Mouse (Mus musculus) midbrain, embryonic 14.5 days (tissue): ENCODE results near the gene Pagr1a. TPM values are rescaled to one million over a fixed set of nuclear protein-coding genes. Genes with fewer than 3 reads are reported as not detected.
A peak's percentile ranks its signal among the peaks of the same experiment; 100 is the strongest.

ENCODE experiments used
- ATAC-seq: fragments of 200-750 bp; cut with Nextera tagmentation; 2 replicates; pipeline ENCODE4 v1.8.0; 2017; ENCODE audit warnings: moderate number of reproducible peaks, moderate library complexity; ENCODE audit not compliant: low FRiP score, low TSS enrichment
- DNase-seq: peaks from one replicate; pipeline ENCODE4 v3.0.0-alpha.2; 2015
- H3K27ac ChIP-seq: fragments of 300-500 bp; sonication (generic); replicated peaks from 2 replicates; pipeline ENCODE4 v1.5.1; 2014; ENCODE audit warnings: mild to moderate bottlenecking, low read depth, low read length, moderate library complexity
- H3K27me3 ChIP-seq: fragments of 300-500 bp; sonication (generic); 2 replicates; pipeline ENCODE4 v1.6.1; 2014; ENCODE audit warnings: low read length, control low read depth, mixed read lengths; ENCODE audit not compliant: control insufficient read depth, insufficient read depth
- H3K36me3 ChIP-seq: fragments of 300-500 bp; sonication (generic); 2 replicates; pipeline ENCODE4 v1.6.1; 2014; ENCODE audit warnings: low read length, control low read depth; ENCODE audit not compliant: control insufficient read depth, insufficient read depth
- H3K4me1 ChIP-seq: fragments of 300-500 bp; sonication (generic); 2 replicates; pipeline ENCODE4 v1.6.1; 2014; ENCODE audit warnings: mild to moderate bottlenecking, antibody characterized with exemption, low read length, control low read depth; ENCODE audit not compliant: control insufficient read depth, insufficient read depth
- H3K4me2 ChIP-seq: fragments of 300-500 bp; sonication (generic); 2 replicates; pipeline ENCODE4 v1.6.1; 2014; ENCODE audit warnings: mild to moderate bottlenecking, low read length, moderate library complexity
- H3K4me3 ChIP-seq: fragments of 300-500 bp; sonication (generic); replicated peaks from 2 replicates; pipeline ENCODE4 v1.5.1; 2014; ENCODE audit warnings: low read depth, low read length
- H3K9ac ChIP-seq: fragments of 300-500 bp; sonication (generic); replicated peaks from 2 replicates; pipeline ENCODE4 v1.6.1; 2014; ENCODE audit warnings: mild to moderate bottlenecking, low read length, moderate library complexity
- H3K9me3 ChIP-seq: fragments of 300-500 bp; sonication (generic); 2 replicates; pipeline ENCODE4 v1.6.1; 2016; ENCODE audit warnings: low read length, control low read depth, mixed read lengths; ENCODE audit not compliant: control insufficient read depth
- WGBS: fragments of 180-500 bp; shearing (Covaris S2); extraction: QIAGEN DNeasy Blood & Tissue Kit; methylation state at CpG from one replicate; pipeline ENCODE4 v1.1.7; 2014; 5-methylcytosine and 5-hydroxymethylcytosine counted together
- polyA plus RNA-seq: library from polyadenylated mRNA; unstranded; fragments of >200 nt; fragmentation: Nextera tagmentation; extraction: Ambion mirVana; gene quantifications from 2 replicates; pipeline ENCODE4 v1.2.1, GENCODE M21; 2014

Pagr1a gene
- polyA plus RNA-seq, 1 experiment from 2014 or later: 21.2 TPM

DNA sequence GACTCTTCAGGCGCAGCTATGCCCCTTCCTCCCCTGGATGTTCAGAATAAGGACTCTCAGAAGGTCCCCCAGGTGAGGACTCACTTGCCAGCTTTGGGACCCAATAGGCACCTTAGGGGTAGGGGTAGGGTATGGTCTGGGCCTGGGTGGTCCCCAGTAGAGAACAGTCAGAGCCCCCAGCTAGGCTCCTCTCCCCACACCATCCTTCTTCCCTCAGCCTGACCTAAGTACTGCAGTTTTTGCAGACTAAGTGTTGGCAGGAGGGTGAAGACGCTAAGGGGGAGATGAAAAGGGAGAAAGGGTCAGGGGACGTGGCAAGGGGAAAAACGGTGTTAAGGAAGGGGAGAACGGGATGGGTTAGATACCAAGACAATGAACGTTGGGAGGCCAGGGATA is 796 bp upstream of the Pagr1a start:
- Histone ChIP-seq H3K36me3 (peaks cover 38% of the 10 kb centered on the region), H3K27me3 (no peaks in the 10 kb centered on the region), H3K4me2 (peak overlapping the region; percentile 25; the same call in 1 of the 2 replicates), H3K4me3 (peak overlapping the region; percentile 5; the same call in 1 of the 2 replicates), H3K9me3 (no peaks in the 10 kb centered on the region), H3K27ac (peak overlapping the region; percentile 90; the same call in 1 of the 2 replicates), H3K9ac (peak overlapping the region; percentile 80; the same call in 1 of the 2 replicates), H3K4me1 (peaks cover 42% of the 10 kb centered on the region)
- WGBS: 55% methylated on average over 6 of the region's 6 CpGs
- ATAC-seq (no peak), DNase-seq (no peak)

DNA sequence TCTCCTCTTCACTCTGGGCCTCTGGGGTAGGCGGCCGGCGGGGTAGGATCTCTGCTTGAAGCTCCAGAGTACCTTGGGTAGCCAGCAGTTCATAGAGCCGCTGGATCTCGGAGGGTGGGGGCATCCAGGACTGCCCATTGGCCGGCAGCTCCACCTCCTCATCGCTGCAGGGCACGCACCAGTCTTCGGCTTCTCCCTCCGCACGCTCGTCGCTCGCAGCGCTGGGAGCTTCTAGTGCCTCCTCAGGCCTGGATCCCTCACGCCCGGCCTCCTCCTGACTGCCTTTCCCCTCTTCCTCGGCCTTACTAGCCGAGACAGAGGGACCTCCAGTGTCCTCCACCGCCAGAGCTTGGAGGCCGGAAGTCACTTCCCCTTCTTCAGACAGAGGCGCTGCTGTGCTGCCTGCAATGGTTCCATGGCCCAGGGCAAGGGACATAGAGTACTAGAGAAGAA is 640 bp downstream of the Pagr1a start:
- peaks cover 37% of the 10 kb centered on the region for H3K4me1 ChIP-seq
- WGBS: under 1% methylated on average over 22 of the region's 22 CpGs

DNA sequence TGATC is 869 bp downstream of the Pagr1a start, which contains the start of gene Pagr1b:
TSS of gene Pagr1b (minus strand) at position 4 of the 5 bp plus-strand sequence.
- ATAC-seq: no peak
- H3K4me2 ChIP-seq: peak within 1 kb of the TSS; percentile 85
- peaks cover 35% of the 10 kb centered on the region for H3K4me1 ChIP-seq
- H3K27me3 ChIP-seq: no peaks in the 10 kb centered on the region
- DNase-seq: no peak
- no peaks in the 10 kb centered on the region for H3K9me3 ChIP-seq
- H3K4me3 ChIP-seq: peak within 1 kb of the TSS; percentile 51
- peak within 1 kb of the TSS; percentile 90 for H3K27ac ChIP-seq
- H3K9ac ChIP-seq: peak within 1 kb of the TSS; percentile 74
- H3K36me3 ChIP-seq: peaks cover 27% of the 10 kb centered on the region

More for the DNA sequence above, 640 bp downstream of the Pagr1a start:
- Histone ChIP-seq H3K9me3 (no peaks in the 10 kb centered on the region), H3K27ac (peak overlapping the region; percentile 90), H3K36me3 (peaks cover 27% of the 10 kb centered on the region), H3K9ac (peak overlapping the region; percentile 74), H3K4me3 (peak overlapping the region; percentile 51), H3K4me2 (peak overlapping the region; percentile 85), H3K27me3 (no peaks in the 10 kb centered on the region)
- DNase-seq (no peak), ATAC-seq (peak; percentile 29)

DNA sequence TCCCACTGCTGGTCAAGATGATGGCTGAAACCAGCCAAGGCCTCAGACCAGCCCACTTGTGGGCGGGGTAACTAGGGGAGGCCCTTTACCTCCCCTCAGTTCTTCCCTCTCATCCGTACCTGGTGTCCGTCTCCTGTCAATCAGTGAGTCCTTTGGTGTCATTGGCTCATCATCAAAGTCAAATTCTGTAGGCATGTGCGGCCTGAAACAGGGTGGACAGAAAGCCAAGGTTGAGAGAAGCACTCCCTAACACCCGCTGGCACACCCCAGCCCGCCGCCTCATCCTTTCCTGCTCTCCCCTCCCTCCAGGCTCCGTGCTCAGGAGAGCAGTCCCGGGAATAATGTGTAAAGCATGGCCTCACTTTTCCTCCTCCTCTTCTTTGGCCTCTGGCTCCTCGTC is 1.1 kb downstream of the Pagr1a start:
- H3K4me3 ChIP-seq: peak overlapping the region; percentile 51
- H3K36me3 ChIP-seq: peaks cover 27% of the 10 kb centered on the region
- no peaks in the 10 kb centered on the region for H3K9me3 ChIP-seq
- H3K4me1 ChIP-seq: peaks cover 33% of the 10 kb centered on the region
- ATAC-seq (peak; percentile 15; the same call in 1 of the 2 replicates), DNase-seq (peak; percentile 36)
- H3K9ac ChIP-seq: peak overlapping the region; percentile 74
- H3K27ac ChIP-seq: peak overlapping the region; percentile 90
- WGBS: 2% methylated on average over 10 of the region's 10 CpGs
- H3K4me2 ChIP-seq: peak overlapping the region; percentile 85
- no peaks in the 10 kb centered on the region for H3K27me3 ChIP-seq

DNA sequence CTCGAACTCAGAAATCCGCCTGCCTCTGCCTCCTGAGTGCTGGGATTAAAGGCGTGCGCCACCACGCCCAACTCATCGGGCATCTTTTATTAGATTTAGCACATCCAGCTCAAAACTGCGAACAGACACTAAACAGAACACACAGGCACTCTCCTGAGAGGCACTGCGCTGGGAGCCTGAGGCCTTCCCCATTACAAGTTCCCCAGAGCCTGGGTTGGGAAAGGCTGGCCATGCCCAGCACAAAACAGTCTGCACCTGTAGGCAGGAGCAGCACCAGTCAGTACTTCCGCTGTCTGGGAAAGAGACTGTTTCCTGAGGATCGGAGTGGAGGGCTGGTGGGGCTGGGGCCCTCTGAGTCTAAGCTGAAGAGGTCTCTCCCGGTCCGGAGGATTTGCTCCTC is 2.2 kb downstream of the Pagr1a start:
- DNase-seq (no peak), ATAC-seq (no peak)
- H3K4me2 ChIP-seq: no peak overlapping the region
- H3K4me3 ChIP-seq: no peak overlapping the region
- peaks cover 26% of the 10 kb centered on the region for H3K4me1 ChIP-seq
- H3K36me3 ChIP-seq: peaks cover 27% of the 10 kb centered on the region
- no peak overlapping the region; the same call in 1 of the 2 replicates for H3K9ac ChIP-seq
- no peak overlapping the region for H3K27ac ChIP-seq
- no peaks in the 10 kb centered on the region for H3K9me3 ChIP-seq
- H3K27me3 ChIP-seq: no peaks in the 10 kb centered on the region
- 97% methylated on average over 12 of the region's 12 CpGs for WGBS

DNA sequence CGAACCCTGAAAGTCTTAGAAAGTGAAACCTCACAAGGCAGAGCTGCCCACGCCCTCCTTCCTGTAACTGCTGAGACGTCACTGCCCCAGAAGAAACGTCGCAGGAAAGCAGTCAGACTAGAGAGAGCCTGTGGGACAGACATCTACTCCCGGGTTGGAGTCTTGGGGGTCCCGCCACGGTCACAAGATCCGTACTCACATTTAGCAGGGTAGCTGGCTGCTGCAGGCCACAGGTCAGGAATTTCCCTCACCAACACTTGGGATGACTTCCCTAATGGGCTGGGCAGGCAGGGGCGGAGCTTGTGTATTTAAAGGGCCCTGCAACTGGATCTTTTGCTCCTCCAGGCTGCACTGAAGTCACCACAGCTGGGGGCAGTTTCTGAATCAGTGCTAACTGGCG is 2.8 kb downstream of the Pagr1a start, which contains the start of gene Mvp:
TSS of gene Mvp (minus strand) at position 302 of the 400 bp plus-strand sequence.
- H3K36me3 ChIP-seq: peaks cover 27% of the 10 kb centered on the region
- H3K27ac ChIP-seq: no peak within 1 kb of the TSS; the same call in 1 of the 2 replicates
- H3K4me2 ChIP-seq: peak within 1 kb of the TSS; percentile 85
- ATAC-seq: no peak
- H3K4me3 ChIP-seq: peak within 1 kb of the TSS; percentile 51
- no peak for DNase-seq
- H3K27me3 ChIP-seq: no peaks in the 10 kb centered on the region
- 84% methylated on average over 11 of the region's 11 CpGs for WGBS
- peaks cover 21% of the 10 kb centered on the region for H3K4me1 ChIP-seq
- no peaks in the 10 kb centered on the region for H3K9me3 ChIP-seq
- H3K9ac ChIP-seq: no peak within 1 kb of the TSS; the same call in 1 of the 2 replicates

DNA sequence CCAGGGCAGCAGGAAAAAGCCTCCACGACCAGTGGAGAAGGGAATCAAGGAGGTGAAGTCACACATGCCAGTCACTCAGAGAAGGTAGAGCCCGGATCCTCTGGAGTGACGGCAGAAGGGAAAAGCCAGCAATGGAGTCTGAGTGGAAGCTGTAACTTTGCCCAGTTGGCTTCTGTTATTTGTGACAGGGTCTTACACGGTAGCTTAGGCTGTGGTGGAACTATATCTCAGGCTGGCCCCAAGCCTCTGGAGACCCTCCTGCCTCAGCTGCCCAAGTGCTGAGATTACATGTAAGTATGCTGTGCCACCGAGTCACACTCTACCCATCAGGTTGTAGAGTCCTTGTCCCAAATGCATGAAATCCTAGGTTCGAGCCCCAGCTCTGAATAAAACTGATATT is 3.8 kb downstream of the Pagr1a start:
- no peaks in the 10 kb centered on the region for H3K9me3 ChIP-seq
- H3K4me2 ChIP-seq: no peak overlapping the region
- H3K4me1 ChIP-seq: peaks cover 15% of the 10 kb centered on the region
- 94% methylated on average over 6 of the region's 6 CpGs for WGBS
- H3K36me3 ChIP-seq: peaks cover 27% of the 10 kb centered on the region
- H3K9ac ChIP-seq: no peak overlapping the region
- H3K27me3 ChIP-seq: no peaks in the 10 kb centered on the region
- no peak overlapping the region for H3K4me3 ChIP-seq
- ATAC-seq: no peak
- H3K27ac ChIP-seq: no peak overlapping the region
- no peak for DNase-seq

DNA sequence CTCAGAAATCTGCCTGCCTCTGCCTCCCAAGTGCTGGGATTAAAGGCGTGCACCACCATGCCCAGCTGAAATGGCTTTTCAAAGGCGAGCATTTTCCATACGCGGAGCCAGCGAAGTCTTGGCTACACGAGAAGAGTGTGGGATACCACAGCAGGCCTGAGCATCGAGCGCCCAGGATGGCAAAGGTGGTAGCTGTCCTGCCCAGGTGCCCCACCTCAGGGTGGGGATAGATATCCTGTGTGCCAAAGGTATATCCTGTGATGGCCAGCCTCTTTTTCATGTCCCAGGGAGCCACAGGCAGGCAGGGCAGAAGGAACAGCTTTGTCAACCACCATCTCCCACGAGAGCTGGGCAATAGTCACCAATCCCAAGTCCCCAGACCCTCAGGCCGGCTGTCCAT is 4.3 kb downstream of the Pagr1a start:
- no peak overlapping the region for H3K9ac ChIP-seq
- WGBS: 93% methylated on average over 10 of the region's 10 CpGs
- H3K27ac ChIP-seq: no peak overlapping the region
- DNase-seq (no peak), ATAC-seq (no peak)
- no peaks in the 10 kb centered on the region for H3K9me3 ChIP-seq
- H3K4me3 ChIP-seq: no peak overlapping the region
- no peaks in the 10 kb centered on the region for H3K27me3 ChIP-seq
- peaks cover 14% of the 10 kb centered on the region for H3K4me1 ChIP-seq
- peaks cover 27% of the 10 kb centered on the region for H3K36me3 ChIP-seq
- no peak overlapping the region for H3K4me2 ChIP-seq

DNA sequence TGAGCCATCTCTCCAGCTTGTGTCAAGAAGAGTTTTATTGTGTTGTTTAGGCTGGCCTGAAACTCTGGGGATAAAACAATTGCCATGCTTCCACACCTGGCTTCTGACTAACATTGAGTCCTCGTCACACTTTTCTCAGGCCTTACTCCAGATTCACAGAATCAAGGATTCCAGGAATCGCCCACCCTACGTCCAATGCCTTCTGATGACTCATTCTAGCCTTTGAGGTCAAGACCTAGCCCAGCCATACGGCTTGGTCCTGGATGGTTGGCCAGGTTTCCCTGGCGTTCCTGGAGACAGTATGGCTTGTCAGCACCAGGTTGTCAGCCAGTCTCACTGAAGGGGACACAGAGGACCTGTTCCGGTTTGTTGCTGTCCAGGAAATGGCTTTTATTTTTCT is 4.8 kb downstream of the Pagr1a start:
- peaks cover 10% of the 10 kb centered on the region for H3K4me1 ChIP-seq
- 92% methylated on average over 6 of the region's 6 CpGs for WGBS
- no peak overlapping the region for H3K4me3 ChIP-seq

More for the DNA sequence above, 4.8 kb downstream of the Pagr1a start:
- H3K36me3 ChIP-seq: peaks cover 27% of the 10 kb centered on the region
- no peak overlapping the region for H3K27ac ChIP-seq
- no peak overlapping the region for H3K4me2 ChIP-seq
- ATAC-seq (no peak), DNase-seq (no peak)
- H3K27me3 ChIP-seq: no peaks in the 10 kb centered on the region
- no peaks in the 10 kb centered on the region for H3K9me3 ChIP-seq
- H3K9ac ChIP-seq: no peak overlapping the region
